Mouse (Mus musculus): ENCODE measurements at regions not wholly inside any gene's neighbourhood (a gene's known extent, or its start where the extent isn't known, plus 50 kb on each side); places are given as distances from the start of the nearest gene placed in this dataset.

- ChIA-PET CTCF (interaction anchor here (2.2 kb wide), 1 partner anchor 11 kb away, joined by 5 read pairs; no protein-coding TSS in a partner anchor), POLR2A (interaction anchor here (0.7 kb wide), 1 partner anchor 286 kb away, joined by 3 read pairs; no protein-coding TSS in a partner anchor)
- no peaks in the 10 kb centered on the region for H3K27me3 ChIP-seq
- no peak for TF ChIP-seq CTCF (IDR thresholded peaks at IDR 0.05)
- in situ Hi-C loops (cut with MboI; ENCODE audit: low pct_unique_long_range_greater_than_20kb), result no loop called here
- DNase-seq (ENCODE audit: low read depth, low spot score) (no peak), ATAC-seq (no peak)
Measured at GRCm38 (mm10) chr14:99431697-99432096, 133.2 kb downstream of the Klf5 start.

GRCm38 (mm10) chr14:99434645-99435044, 136.2 kb downstream of the Klf5 start:
- in situ Hi-C loops (cut with MboI; ENCODE audit: low pct_unique_long_range_greater_than_20kb), result no loop called here

GRCm38 (mm10) chr14:99435512-99435911, 137.0 kb downstream of the Klf5 start:
- in situ Hi-C loops (cut with MboI; ENCODE audit: low pct_unique_long_range_greater_than_20kb), result no loop called here
- ATAC-seq, result no peak
- no peak for TF ChIP-seq CTCF (IDR thresholded peaks at IDR 0.05)
- POLR2A ChIA-PET, result no interaction called here
- no peak for DNase-seq (ENCODE audit: low read depth, low spot score)
- no peaks in the 10 kb centered on the region for H3K27me3 ChIP-seq
- CTCF ChIA-PET, result interaction anchor here (1.7 kb wide), 1 partner anchor 9 kb away, joined by 7 read pairs; no protein-coding TSS in a partner anchor

More at GRCm38 (mm10) chr14:99434645-99435044, 136.2 kb downstream of the Klf5 start:
- no peak for DNase-seq (ENCODE audit: low read depth, low spot score)
- no peak for ATAC-seq
- ChIA-PET POLR2A (no interaction called here), CTCF (interaction anchor here (1.7 kb wide), 1 partner anchor 8 kb away, joined by 7 read pairs; no protein-coding TSS in a partner anchor)
- H3K27me3 ChIP-seq, result no peaks in the 10 kb centered on the region
- no peak for TF ChIP-seq CTCF (IDR thresholded peaks at IDR 0.05)

GRCm38 (mm10) chr14:99436051-99436450, 137.6 kb downstream of the Klf5 start:
- TF ChIP-seq CTCF (IDR thresholded peaks at IDR 0.05), result no peak
- ATAC-seq (no peak), DNase-seq (ENCODE audit: low read depth, low spot score) (no peak)
- ChIA-PET CTCF (interaction anchor here (1.7 kb wide), 1 partner anchor 10 kb away, joined by 7 read pairs; no protein-coding TSS in a partner anchor), POLR2A (no interaction called here)
- in situ Hi-C loops (cut with MboI; ENCODE audit: low pct_unique_long_range_greater_than_20kb), result no loop called here
- H3K27me3 ChIP-seq, result no peaks in the 10 kb centered on the region

DNA sequence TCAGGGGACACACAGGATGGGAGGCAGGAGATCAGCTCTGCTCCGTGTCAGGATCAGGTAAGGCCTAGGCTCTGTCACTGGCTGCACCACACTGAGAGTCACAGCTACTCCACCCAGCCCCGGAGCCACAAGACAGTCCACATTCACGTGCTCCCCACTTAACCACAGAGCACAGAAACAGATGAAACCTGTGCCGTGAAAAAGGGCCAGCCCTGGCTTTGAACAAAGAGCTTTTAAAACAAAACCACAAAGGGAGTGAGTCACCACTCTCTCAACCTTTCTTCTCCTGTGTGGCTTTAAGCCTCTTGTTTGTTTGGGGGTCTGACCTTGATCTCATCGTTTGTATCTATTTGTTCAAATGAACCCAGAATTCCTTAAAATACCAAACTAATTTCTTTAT, 150.6 kb downstream of the Klf5 start:
- DNase-seq (ENCODE audit: low read depth, low spot score) (no peak), ATAC-seq (no peak)
- H3K27me3 ChIP-seq, result no peaks in the 10 kb centered on the region
- POLR2A ChIA-PET, result no interaction called here
- CTCF ChIA-PET, result no interaction called here
- TF ChIP-seq CTCF (IDR thresholded peaks at IDR 0.05), result no peak
- in situ Hi-C loops (cut with MboI; ENCODE audit: low pct_unique_long_range_greater_than_20kb), result no loop called here

DNA sequence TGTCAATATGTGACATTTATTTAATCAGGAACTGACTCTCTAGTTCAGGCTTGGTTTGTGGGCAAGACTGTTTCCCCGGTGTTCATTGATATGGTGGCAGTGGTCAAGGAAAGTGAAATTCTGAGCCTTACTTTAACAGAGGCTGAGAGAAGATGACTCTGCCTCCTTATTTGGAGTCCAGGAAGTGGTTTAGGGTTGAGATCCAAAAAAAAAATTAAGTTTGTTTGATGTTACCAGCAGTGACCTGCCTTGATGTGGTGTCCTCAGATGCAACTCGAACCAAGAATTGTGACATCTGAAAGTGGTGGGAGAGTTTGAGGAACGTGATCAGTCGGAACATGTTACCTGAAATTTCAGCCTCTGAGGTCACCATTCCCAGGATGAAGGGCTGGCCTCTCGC, 151.4 kb downstream of the Klf5 start:
- CTCF ChIA-PET, result no interaction called here
- no peak for TF ChIP-seq CTCF (IDR thresholded peaks at IDR 0.05)
- in situ Hi-C loops (cut with MboI; ENCODE audit: low pct_unique_long_range_greater_than_20kb), result no loop called here
- no peaks in the 10 kb centered on the region for H3K27me3 ChIP-seq
- no peak for ATAC-seq
- no peak for DNase-seq (ENCODE audit: low read depth, low spot score)
- POLR2A ChIA-PET, result no interaction called here

DNA sequence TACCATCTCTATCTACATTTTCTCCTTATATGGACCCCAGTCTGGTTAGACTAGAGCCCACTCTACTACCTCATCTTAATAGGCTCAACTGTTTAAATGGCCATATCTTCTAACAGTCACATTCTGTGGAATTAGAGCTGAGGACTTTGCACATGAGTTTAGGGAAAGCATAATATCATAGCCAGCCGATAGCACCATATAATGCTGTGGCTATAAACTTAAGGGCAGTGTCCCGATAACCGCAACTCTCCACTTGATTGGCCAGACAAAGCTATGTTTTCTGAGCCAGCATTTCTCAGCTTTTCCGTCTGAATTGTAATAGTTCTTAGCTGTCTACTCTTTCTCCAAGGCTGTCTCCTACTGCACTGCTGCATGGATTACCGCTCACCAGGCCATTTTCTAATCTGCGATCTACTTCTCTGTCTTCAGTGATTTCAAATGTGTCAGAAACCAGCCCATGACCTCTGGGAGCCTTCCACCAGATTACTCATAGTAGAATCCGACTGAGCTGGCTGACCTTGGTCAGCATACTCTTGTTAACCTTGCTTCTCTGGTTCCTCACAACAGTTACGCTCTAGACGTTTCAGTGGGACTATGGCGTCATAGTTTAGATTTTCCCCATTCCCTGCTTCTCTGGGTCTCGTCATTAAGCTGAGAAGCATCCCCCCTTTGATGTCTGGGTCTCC, 152.8 kb downstream of the Klf5 start:
- ATAC-seq (no peak), DNase-seq (ENCODE audit: low read depth, low spot score) (no peak)
- in situ Hi-C loops (cut with MboI; ENCODE audit: low pct_unique_long_range_greater_than_20kb), result no loop called here
- ChIA-PET POLR2A (no interaction called here), CTCF (interaction anchor here (1.1 kb wide), 1 partner anchor 35 kb away, joined by 3 read pairs; no protein-coding TSS in a partner anchor)
- TF ChIP-seq CTCF (IDR thresholded peaks at IDR 0.05), result no peak
- no peaks in the 10 kb centered on the region for H3K27me3 ChIP-seq

GRCm38 (mm10) chr14:99453916-99454315, 155.4 kb downstream of the Klf5 start:
- TF ChIP-seq CTCF (IDR thresholded peaks at IDR 0.05), result no peak
- POLR2A ChIA-PET, result no interaction called here

GRCm38 (mm10) chr14:99456555-99456954, 158.1 kb downstream of the Klf5 start:
- POLR2A ChIA-PET, result no interaction called here
- ATAC-seq, result no peak
- CTCF ChIA-PET, result interaction anchor here (1.5 kb wide), 1 partner anchor 23 kb away, joined by 3 read pairs; no protein-coding TSS in a partner anchor

More at GRCm38 (mm10) chr14:99453916-99454315, 155.4 kb downstream of the Klf5 start:
- CTCF ChIA-PET, result no interaction called here
- no peaks in the 10 kb centered on the region for H3K27me3 ChIP-seq
- no peak for ATAC-seq
- in situ Hi-C loops (cut with MboI; ENCODE audit: low pct_unique_long_range_greater_than_20kb), result no loop called here
- DNase-seq (ENCODE audit: low read depth, low spot score), result no peak

DNA sequence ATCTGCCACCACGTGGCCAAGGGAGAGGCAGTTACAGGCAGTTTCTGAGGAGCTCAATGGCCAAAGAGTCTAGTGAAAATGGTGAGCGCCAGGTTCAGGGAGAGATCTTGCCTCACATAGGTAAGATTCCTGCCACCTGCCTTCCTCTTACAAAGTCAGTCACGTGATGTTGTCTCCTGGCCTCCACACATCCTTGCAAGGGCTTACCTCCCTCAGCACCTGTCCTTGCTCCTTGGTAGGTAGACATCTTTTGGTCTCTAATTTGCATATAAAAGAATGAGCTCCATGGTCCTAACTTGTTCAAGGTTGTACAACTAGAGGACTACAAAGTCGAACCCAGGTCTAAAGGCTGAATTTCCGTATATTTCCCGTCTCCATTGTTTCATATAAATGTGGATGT, 159.1 kb downstream of the Klf5 start:
- ChIA-PET CTCF (interaction anchor here (0.6 to 1.5 kb wide), 2 partner anchors 9 to 24 kb away, joined by 3 read pairs; no protein-coding TSS in a partner anchor), POLR2A (no interaction called here)
- no peak for ATAC-seq
- H3K27me3 ChIP-seq, result no peaks in the 10 kb centered on the region
- in situ Hi-C loops (cut with MboI; ENCODE audit: low pct_unique_long_range_greater_than_20kb), result no loop called here
- DNase-seq (ENCODE audit: low read depth, low spot score), result no peak
- no peak for TF ChIP-seq CTCF (IDR thresholded peaks at IDR 0.05)

More at GRCm38 (mm10) chr14:99456555-99456954, 158.1 kb downstream of the Klf5 start:
- TF ChIP-seq CTCF (IDR thresholded peaks at IDR 0.05), result no peak
- DNase-seq (ENCODE audit: low read depth, low spot score), result no peak
- no peaks in the 10 kb centered on the region for H3K27me3 ChIP-seq
- in situ Hi-C loops (cut with MboI; ENCODE audit: low pct_unique_long_range_greater_than_20kb), result no loop called here

- ATAC-seq (no peak), DNase-seq (ENCODE audit: low read depth, low spot score) (no peak)
- POLR2A ChIA-PET, result no interaction called here
- no peaks in the 10 kb centered on the region for H3K27me3 ChIP-seq
- TF ChIP-seq CTCF (IDR thresholded peaks at IDR 0.05), result no peak
- in situ Hi-C loops (cut with MboI; ENCODE audit: low pct_unique_long_range_greater_than_20kb), result no loop called here
- CTCF ChIA-PET, result no interaction called here
Measured at GRCm38 (mm10) chr14:99472111-99472510, 173.6 kb downstream of the Klf5 start.

Data from Patski (cell line).